Mouse (Mus musculus) urinary bladder, adult 2 months (tissue): ENCODE results near the gene Mycs. TPM values are rescaled to one million over a fixed set of nuclear protein-coding genes. Genes with fewer than 3 reads are reported as not detected.

Source experiments
- DNase-seq: peaks from one replicate; pipeline ENCODE4 v3.0.0; 2022; ENCODE audit warnings: low spot score
- polyA plus RNA-seq: library from polyadenylated mRNA; depleted of rRNA; stranded (reverse); fragments of >200 nt; gene quantifications from 2 replicates; pipeline ENCODE4 v1.2.3, GENCODE M21; 2012; rRNA removed

Gene Mycs
- polyA plus RNA-seq, result not detected in 2 replicates

DNA sequence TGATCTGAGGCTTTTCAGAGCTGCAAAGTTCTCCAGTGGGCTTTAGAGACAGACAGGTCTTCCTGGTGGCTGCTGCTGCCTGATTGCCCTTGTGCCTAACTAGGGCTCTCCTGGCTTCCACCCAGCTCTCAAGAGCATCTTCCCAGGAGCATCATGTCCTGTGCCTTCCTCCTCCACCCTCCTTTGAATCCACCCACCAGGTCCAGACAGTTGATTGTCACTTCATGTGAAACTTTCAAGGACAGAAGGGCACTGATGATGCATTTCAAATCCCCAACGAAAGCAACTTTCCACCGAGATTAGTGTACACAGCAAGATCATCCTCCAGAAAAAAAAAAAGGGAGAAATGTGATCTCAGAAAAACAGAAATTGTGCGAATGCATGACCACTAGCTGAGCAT, at the start of gene Mycs:
Gene Mycs (minus strand): TSS at position 101 of the 400 bp plus-strand sequence.
- no peak for DNase-seq

DNA sequence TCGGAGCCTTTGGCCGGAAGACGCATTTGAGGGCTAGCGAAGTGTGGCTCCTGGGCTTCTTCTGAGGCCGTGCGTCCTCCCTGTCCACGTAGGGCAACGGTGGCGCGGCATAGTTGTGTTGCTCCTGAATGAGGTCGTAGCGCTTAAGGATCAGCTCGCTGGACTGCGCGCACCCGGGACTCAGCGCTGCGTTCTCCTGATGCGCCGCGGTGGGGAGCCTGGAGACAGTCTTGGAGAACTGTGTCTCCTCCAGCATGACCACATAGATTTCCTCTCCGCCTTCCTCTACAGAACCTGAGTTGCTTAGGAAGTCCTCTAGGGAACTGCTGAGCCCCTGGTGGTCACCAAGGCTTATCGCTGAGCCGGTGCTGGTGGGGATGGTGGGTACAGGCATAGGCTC, 1.0 kb downstream of the Mycs start:
- no peak for DNase-seq

Other genes starting within 250 kb of the Mycs start
- not detected in 2 replicates for gene Btbd35f7, start 199.8 kb upstream of the Mycs start, polyA plus RNA-seq